Mouse (Mus musculus) ES-E14 (cell line): ENCODE data around the gene Cdc37.

Source experiments
- CHD2 ChIP-seq: IDR thresholded peaks from 2 replicates; pipeline ENCODE4 v1.6.1; 2014; ENCODE audit warnings: mild to moderate bottlenecking, low read depth, low read length, inconsistent platforms
- MAFK ChIP-seq: IDR thresholded peaks from 2 replicates; pipeline ENCODE4 v1.6.1; 2014; ENCODE audit warnings: mild to moderate bottlenecking, low read depth, low read length, inconsistent platforms; ENCODE audit not compliant: insufficient read depth
- ZC3H11A ChIP-seq: IDR thresholded peaks from 2 replicates; pipeline ENCODE4 v1.6.1; 2012; ENCODE audit warnings: low read depth, mild to moderate bottlenecking, inconsistent platforms, low read length, borderline replicate concordance
- ZNF384 ChIP-seq: IDR thresholded peaks from 2 replicates; pipeline ENCODE4 v1.6.1; 2012; ENCODE audit warnings: low read depth, low read length, inconsistent platforms

DNA sequence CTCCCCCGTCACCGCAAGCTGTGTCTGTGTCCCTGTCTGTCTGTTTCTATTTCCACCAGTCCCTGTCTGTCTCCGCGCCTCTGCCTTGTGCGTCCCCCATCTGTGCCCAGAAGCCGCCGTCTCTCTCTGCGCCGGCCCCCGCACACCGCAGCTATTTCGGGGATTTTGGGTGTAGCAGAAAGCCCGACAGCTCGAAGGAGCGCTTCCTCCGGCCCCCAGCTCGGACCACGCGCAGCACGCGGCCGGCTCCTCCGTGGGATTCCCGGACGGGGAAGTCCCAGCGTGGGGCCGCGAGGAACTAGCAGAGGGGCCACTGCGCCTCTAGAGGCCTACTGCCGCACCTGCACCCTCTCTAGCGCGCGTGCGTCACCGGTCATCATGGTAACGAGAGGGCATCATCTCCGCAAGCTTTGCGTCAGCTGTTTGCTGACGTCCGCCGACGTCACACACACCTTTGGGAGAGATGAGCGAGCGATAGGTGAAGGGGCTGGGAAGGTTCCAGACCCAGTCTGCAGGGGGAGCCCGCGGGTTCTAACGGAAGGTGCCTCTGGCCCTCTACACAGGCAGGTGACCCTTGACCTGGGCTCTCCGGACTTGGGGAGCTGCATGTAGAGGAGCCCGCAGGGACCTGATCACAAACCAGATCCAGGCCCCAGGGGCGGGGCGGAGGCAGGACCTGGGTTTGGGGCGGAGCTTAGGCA, 11.6 kb upstream of the Cdc37 start:
- TF ChIP-seq ZNF384, result no peak
- no peak for TF ChIP-seq MAFK
- no peak for TF ChIP-seq CHD2
- no peak for TF ChIP-seq ZC3H11A
